Mouse (Mus musculus): ENCODE measurements around the gene Zfp467. TPM values are rescaled to one million over a fixed set of nuclear protein-coding genes. Genes with fewer than 3 reads are reported as not detected.

The Zfp467 gene
- total and polyA plus RNA-seq, 2 experiments from 2014 or later: 27.5 to 39.4 TPM

GRCm38 (mm10) chr6:48412147-48412546, 33.5 kb downstream of the Zfp467 start:
- Histone ChIP-seq H3K9me3 (ENCODE audit: low read length) (no peaks in the 10 kb centered on the region), H3K4me2 (ENCODE audit: low read depth, low read length) (no peak overlapping the region), H3K4me3 (ENCODE audit: low read length) (no peak overlapping the region), H3K36me3 (ENCODE audit: insufficient read depth, low read length) (peaks cover 92% of the 10 kb centered on the region), H3K9ac (replicated peaks; ENCODE audit: low read length) (no peak overlapping the region), H3K27ac (no peak overlapping the region), H3K27me3 (ENCODE audit: insufficient read depth, low read length) (no peaks in the 10 kb centered on the region), H3K4me1 (ENCODE audit: insufficient read depth, low read length) (no peaks in the 10 kb centered on the region)
- ATAC-seq (no peak), DNase-seq (ENCODE audit: low spot score) (no peak)
- TF ChIP-seq CTCF (IDR thresholded peaks at IDR 0.05; ENCODE audit: low read depth): peak; percentile 39; the same call in 1 of the 2 replicates
- 83% methylated on average over 4 of the region's 4 CpGs for WGBS

- Histone ChIP-seq H3K9me3 (ENCODE audit: low read length) (no peaks in the 10 kb centered on the region), H3K4me1 (ENCODE audit: insufficient read depth, low read length) (no peaks in the 10 kb centered on the region), H3K4me3 (ENCODE audit: low read length) (no peak overlapping the region), H3K4me2 (ENCODE audit: low read depth, low read length) (no peak overlapping the region), H3K27me3 (ENCODE audit: insufficient read depth, low read length) (no peaks in the 10 kb centered on the region), H3K9ac (replicated peaks; ENCODE audit: low read length) (no peak overlapping the region), H3K36me3 (ENCODE audit: insufficient read depth, low read length) (peaks cover 92% of the 10 kb centered on the region), H3K27ac (no peak overlapping the region)
- no peak for ATAC-seq
- no peak for TF ChIP-seq CTCF (IDR thresholded peaks at IDR 0.05; ENCODE audit: low read depth)
- 90% methylated on average over 6 of the region's 6 CpGs for WGBS
- DNase-seq (ENCODE audit: low spot score): no peak
These were observed 34.2 kb downstream of the Zfp467 start for GRCm38 (mm10) chr6:48411193-48412092.

- H3K4me1 ChIP-seq (ENCODE audit: insufficient read depth, low read length): no peaks in the 10 kb centered on the region
- no peak overlapping the region for H3K4me2 ChIP-seq (ENCODE audit: low read depth, low read length)
- no peaks in the 10 kb centered on the region for H3K27me3 ChIP-seq (ENCODE audit: insufficient read depth, low read length)
- DNase-seq (ENCODE audit: low spot score) (no peak), ATAC-seq (no peak)
- no peaks in the 10 kb centered on the region for H3K9me3 ChIP-seq (ENCODE audit: low read length)
- no peak for TF ChIP-seq CTCF (IDR thresholded peaks at IDR 0.05; ENCODE audit: low read depth)
- H3K9ac ChIP-seq (replicated peaks; ENCODE audit: low read length): no peak overlapping the region
- WGBS: 89% methylated on average over 3 of the region's 3 CpGs
- no peak overlapping the region for H3K4me3 ChIP-seq (ENCODE audit: low read length)
- H3K36me3 ChIP-seq (ENCODE audit: insufficient read depth, low read length): peaks cover 93% of the 10 kb centered on the region
- no peak overlapping the region for H3K27ac ChIP-seq
These were observed 35.1 kb downstream of the Zfp467 start for GRCm38 (mm10) chr6:48410551-48410950.

GRCm38 (mm10) chr6:48409726-48410343, 35.8 kb downstream of the Zfp467 start:
- TF ChIP-seq CTCF (IDR thresholded peaks at IDR 0.05; ENCODE audit: low read depth): no peak
- Histone ChIP-seq H3K27me3 (ENCODE audit: insufficient read depth, low read length) (no peaks in the 10 kb centered on the region), H3K4me3 (ENCODE audit: low read length) (no peak overlapping the region), H3K4me1 (ENCODE audit: insufficient read depth, low read length) (no peaks in the 10 kb centered on the region), H3K9me3 (ENCODE audit: low read length) (no peaks in the 10 kb centered on the region), H3K27ac (no peak overlapping the region), H3K36me3 (ENCODE audit: insufficient read depth, low read length) (peaks cover 92% of the 10 kb centered on the region), H3K9ac (replicated peaks; ENCODE audit: low read length) (no peak overlapping the region), H3K4me2 (ENCODE audit: low read depth, low read length) (no peak overlapping the region)
- no peak for DNase-seq (ENCODE audit: low spot score)
- ATAC-seq: no peak
- WGBS: 96% methylated on average over 4 of the region's 4 CpGs

GRCm38 (mm10) chr6:48404071-48404470, 41.6 kb downstream of the Zfp467 start:
- Histone ChIP-seq H3K4me1 (ENCODE audit: insufficient read depth, low read length) (no peaks in the 10 kb centered on the region), H3K4me3 (ENCODE audit: low read length) (no peak overlapping the region), H3K27ac (no peak overlapping the region), H3K27me3 (ENCODE audit: insufficient read depth, low read length) (no peaks in the 10 kb centered on the region), H3K36me3 (ENCODE audit: insufficient read depth, low read length) (peaks cover 47% of the 10 kb centered on the region), H3K9ac (replicated peaks; ENCODE audit: low read length) (no peak overlapping the region), H3K4me2 (ENCODE audit: low read depth, low read length) (no peak overlapping the region), H3K9me3 (ENCODE audit: low read length) (no peaks in the 10 kb centered on the region)
- whole genome bisulfite sequencing: 95% methylated on average over 5 of the region's 5 CpGs
- no peak for ATAC-seq
- DNase-seq (ENCODE audit: low spot score): no peak
- no peak for TF ChIP-seq CTCF (IDR thresholded peaks at IDR 0.05; ENCODE audit: low read depth)

GRCm38 (mm10) chr6:48399906-48400305, 45.7 kb downstream of the Zfp467 start:
- no peak overlapping the region for H3K9ac ChIP-seq (replicated peaks; ENCODE audit: low read length)
- ATAC-seq (no peak), DNase-seq (ENCODE audit: low spot score) (no peak)
- peaks cover 11% of the 10 kb centered on the region for H3K4me1 ChIP-seq (ENCODE audit: insufficient read depth, low read length)
- 90% methylated on average over 5 of the region's 5 CpGs for WGBS
- no peak overlapping the region for H3K27ac ChIP-seq
- H3K36me3 ChIP-seq (ENCODE audit: insufficient read depth, low read length): peaks cover 8% of the 10 kb centered on the region
- H3K4me3 ChIP-seq (ENCODE audit: low read length): no peak overlapping the region
- H3K27me3 ChIP-seq (ENCODE audit: insufficient read depth, low read length): no peaks in the 10 kb centered on the region
- TF ChIP-seq CTCF (IDR thresholded peaks at IDR 0.05; ENCODE audit: low read depth): no peak
- H3K9me3 ChIP-seq (ENCODE audit: low read length): no peaks in the 10 kb centered on the region
- no peak overlapping the region for H3K4me2 ChIP-seq (ENCODE audit: low read depth, low read length)
